Mouse (Mus musculus) layer of hippocampus, adult 8-10 months (tissue): ENCODE results near the gene Dcun1d5. TPM values are rescaled to one million over a fixed set of nuclear protein-coding genes. Genes with fewer than 3 reads are reported as not detected.
"Not testable (repeated sequence)": the region's sequence is repeated elsewhere in the genome, so short reads cannot be mapped to it uniquely, and the experiment has no call there.

Source experiments
- DNase-seq, 2 experiments: peaks; one replicate each; pipeline ENCODE4 v3.0.0; 2022; ENCODE audit warnings: low spot score in 2 of 2
- total RNA-seq, 4 experiments: library from RNA; stranded (reverse); gene quantifications; 2 replicates each; pipeline ENCODE4 v1.2.4; 2022

Gene Dcun1d5
- total RNA-seq, result 10 to 100 TPM; 58.6 to 69.7 (median 68.3) TPM

GRCm38 (mm10) chr9:7184172-7184896 lies at the start of gene Dcun1d5, which contains the start of gene Dync2h1:
Dcun1d5 (plus strand) TSS chr9:7184520.
Dync2h1 (minus strand) TSS chr9:7184446.
- DNase-seq, result peak; percentile 88 to 91

- DNase-seq, result no peak
Measured at GRCm38 (mm10) chr9:7154391-7154790, 29.9 kb upstream of the Dcun1d5 start.

GRCm38 (mm10) chr9:7158605-7159004 lies 25.7 kb upstream of the Dcun1d5 start:
- no peak for DNase-seq

- no peak for DNase-seq
Measured at GRCm38 (mm10) chr9:7159718-7160117, 24.6 kb upstream of the Dcun1d5 start.

- DNase-seq, result no peak
Measured at GRCm38 (mm10) chr9:7160688-7161087, 23.6 kb upstream of the Dcun1d5 start.

- no peak for DNase-seq
Measured at GRCm38 (mm10) chr9:7167339-7167998, 16.9 kb upstream of the Dcun1d5 start.

GRCm38 (mm10) chr9:7173756-7174155 lies 10.6 kb upstream of the Dcun1d5 start:
- no peak for DNase-seq

GRCm38 (mm10) chr9:7176618-7177610 lies 7.4 kb upstream of the Dcun1d5 start:
- DNase-seq, result peak; percentile 91 to 94

GRCm38 (mm10) chr9:7184897-7185291 lies 574 bp downstream of the Dcun1d5 start:
- peak; percentile 30 to 34 for DNase-seq

GRCm38 (mm10) chr9:7190694-7191093 lies 6.4 kb downstream of the Dcun1d5 start:
- DNase-seq, result not testable (repeated sequence)

- DNase-seq, result no peak
Measured at GRCm38 (mm10) chr9:7216240-7216639, 31.9 kb downstream of the Dcun1d5 start.

GRCm38 (mm10) chr9:7221024-7221423 lies 36.7 kb downstream of the Dcun1d5 start:
- DNase-seq, result no peak

- no peak for DNase-seq
Measured at GRCm38 (mm10) chr9:7221460-7221859, 37.1 kb downstream of the Dcun1d5 start.

GRCm38 (mm10) chr9:7238619-7239018 lies 54.3 kb downstream of the Dcun1d5 start:
- DNase-seq, result no peak

- DNase-seq, result no peak
Measured at GRCm38 (mm10) chr9:7239967-7240366, 55.6 kb downstream of the Dcun1d5 start.

GRCm38 (mm10) chr9:7252797-7253654 lies 68.7 kb downstream of the Dcun1d5 start:
- DNase-seq, result no peak
